8 mouse cellular contexts compared by ENCODE assay signal in the genomic region with DNA sequence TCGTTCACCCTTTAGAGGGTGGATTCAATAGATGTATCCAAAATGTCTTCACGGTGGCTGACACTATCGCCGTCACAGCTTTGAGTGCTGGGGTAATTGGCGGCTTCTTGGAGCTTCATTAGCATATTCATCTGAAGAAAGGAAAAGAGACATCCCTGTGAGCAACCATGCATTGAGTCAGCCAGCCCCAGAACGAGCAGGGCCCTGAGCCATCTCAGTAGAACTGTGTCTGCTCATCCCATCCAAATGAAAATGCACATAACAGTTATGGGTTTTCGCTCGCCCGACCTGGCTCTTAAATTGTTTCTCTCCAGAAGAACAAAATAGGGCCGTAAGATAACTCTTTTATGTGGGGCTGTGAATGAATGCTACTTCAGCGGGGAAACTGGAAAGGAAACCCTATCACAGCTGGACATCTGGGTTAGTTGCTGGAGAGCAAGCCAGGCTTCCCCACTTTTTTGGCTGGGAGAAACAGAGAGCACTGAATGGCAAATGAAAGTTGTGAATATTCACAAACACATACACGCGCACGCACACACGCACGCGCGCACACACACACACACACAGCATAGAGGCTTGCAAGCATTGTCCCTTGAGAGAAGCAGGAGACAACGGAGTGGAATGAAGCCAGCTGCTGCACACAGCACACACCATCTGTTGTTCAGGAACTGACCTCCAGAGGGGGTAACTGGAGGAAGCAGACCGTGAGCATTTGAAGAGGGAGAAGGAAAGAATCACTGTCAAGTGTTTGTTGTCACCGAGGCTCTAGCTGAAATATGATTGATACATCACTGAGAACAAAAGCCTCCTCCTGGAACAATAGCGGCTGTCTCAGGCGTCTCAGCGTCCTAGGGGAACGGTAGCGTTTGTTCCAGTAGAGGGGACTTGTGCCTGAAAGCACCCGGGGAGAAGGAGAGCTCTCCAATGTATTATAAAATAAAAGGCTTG.
DNase-seq lines count a peak whose midpoint lies in the region; ATAC-seq lines count a peak whose summit lies in the region.

No protein-coding gene starts in this region.

- peak overlapping the region; percentile 63 for H3K4me2 ChIP-seq in forebrain, embryonic 16.5 days (ENCODE audit: low read length)
- H3K4me2 ChIP-seq in midbrain, embryonic 16.5 days (ENCODE audit: low read length) = peak overlapping the region; percentile 70

- H3K9ac ChIP-seq in forebrain, embryonic 16.5 days (replicated peaks; ENCODE audit: low read depth, low read length) = peak overlapping the region; percentile 64
- peak overlapping the region; percentile 31 for H3K9ac ChIP-seq in midbrain, embryonic 16.5 days (ENCODE audit: low read depth, low read length)

- H3K27ac ChIP-seq in forebrain, embryonic 16.5 days (ENCODE audit: low read length) = peak overlapping the region; percentile 95
- H3K27ac ChIP-seq in midbrain, embryonic 16.5 days (ENCODE audit: low read length) = peak overlapping the region; percentile 85

- no peaks in the 10 kb centered on the region; the same call in 1 of the 2 replicates for H3K36me3 ChIP-seq in forebrain, embryonic 16.5 days (ENCODE audit: control insufficient read depth, insufficient read depth)
- 0 out of 2 replicates have a peak, but pooled peaks cover 3% of the 10 kb centered on the region for H3K36me3 ChIP-seq in midbrain, embryonic 16.5 days (ENCODE audit: control insufficient read depth, insufficient read depth, low read length)

- 7% methylated on average over 27 of the region's 27 CpGs for WGBS in forebrain, embryonic 16.5 days
- WGBS in midbrain, embryonic 16.5 days = 8% methylated on average over 27 of the region's 27 CpGs

- peaks cover 22% of the 10 kb centered on the region for H3K4me1 ChIP-seq in forebrain, embryonic 16.5 days (replicated peaks; ENCODE audit: control insufficient read depth, insufficient read depth, low read length)
- H3K4me1 ChIP-seq in midbrain, embryonic 16.5 days (ENCODE audit: control insufficient read depth, insufficient read depth, low read length) = peaks cover 18% of the 10 kb centered on the region

- H3K4me3 ChIP-seq in forebrain, embryonic 16.5 days (replicated peaks; ENCODE audit: low read length) = peak overlapping the region; percentile 34
- peak overlapping the region; percentile 30 for H3K4me3 ChIP-seq in midbrain, embryonic 16.5 days (ENCODE audit: low read depth, low read length)

- no peaks in the 10 kb centered on the region for H3K27me3 ChIP-seq in forebrain, embryonic 16.5 days (replicated peaks; ENCODE audit: control insufficient read depth, insufficient read depth, low read length)
- no peaks in the 10 kb centered on the region for H3K27me3 ChIP-seq in midbrain, embryonic 16.5 days (ENCODE audit: control insufficient read depth, insufficient read depth, low read depth, low read length)

- intact Hi-C loops in heart, postnatal 25 days (cut with DNase I) = no loop called here

- ATAC-seq in forebrain, embryonic 16.5 days = peak; percentile 92
- ATAC-seq in midbrain, embryonic 16.5 days = peak; percentile 94

- peak; percentile 33 for DNase-seq in NIH3T3 (ENCODE audit: low read depth)
- DNase-seq in cerebellum, adult 18-20 months = peak; percentile 87 to 88
- DNase-seq in heart, postnatal 25 days (ENCODE audit: low spot score) = peak; percentile 9
- peak; percentile 58 to 68 for DNase-seq in layer of hippocampus, postnatal 36 days
- DNase-seq in telencephalon, adult 2 months (ENCODE audit: low read depth, low spot score) = peak; percentile 82
- DNase-seq in urinary bladder, postnatal 10 days (ENCODE audit: low spot score) = no peak

- H3K9me3 ChIP-seq in forebrain, embryonic 16.5 days (ENCODE audit: control insufficient read depth, low read length) = no peaks in the 10 kb centered on the region
- no peaks in the 10 kb centered on the region for H3K9me3 ChIP-seq in midbrain, embryonic 16.5 days (replicated peaks; ENCODE audit: control insufficient read depth, low read length, poor library complexity, severe bottlenecking)
